Mouse (Mus musculus) small intestine, adult 2 months (tissue): ENCODE data around the gene Actb.

Source experiments
- CTCF ChIP-seq: fragments of 200-500 bp; IDR thresholded peaks from 2 replicates; pipeline ENCODE4 v1.5.1; 2012; ENCODE audit warnings: low read depth, mild to moderate bottlenecking, control low read depth, inconsistent platforms, low read length, moderate library complexity, mixed read lengths; ENCODE audit not compliant: insufficient replicate concordance, insufficient read length; ENCODE audit errors: extremely low read depth
- POLR2A ChIP-seq: fragments of 200-500 bp; IDR thresholded peaks from 2 replicates; pipeline ENCODE4 v1.6.1; 2012; ENCODE audit warnings: low read depth, mild to moderate bottlenecking, control low read depth, inconsistent platforms, low read length, moderate library complexity

DNA sequence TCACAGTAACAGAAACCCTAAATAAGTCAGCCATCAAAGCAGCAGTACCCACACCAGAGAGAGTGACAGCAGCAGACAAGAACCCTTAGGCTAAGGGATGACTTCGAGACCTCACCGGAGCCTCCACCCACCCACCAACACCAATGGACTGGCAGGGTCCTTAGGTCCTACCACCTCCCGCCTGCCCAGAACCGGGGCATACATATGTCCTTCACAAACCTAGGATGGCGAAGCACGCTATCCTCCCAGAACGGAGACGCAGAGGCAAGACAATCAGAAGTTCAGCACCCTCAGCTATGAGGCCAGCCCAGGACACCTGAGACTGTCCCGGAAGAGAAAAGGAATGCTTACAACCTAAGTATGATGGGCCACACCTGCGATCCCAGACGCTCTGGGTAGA, 24.1 kb downstream of the Actb start:
- no peak for TF ChIP-seq CTCF
- no peak for TF ChIP-seq POLR2A
